Mouse (Mus musculus) embryonic facial prominence, embryonic 15.5 days (tissue): ENCODE measurements at regions not wholly inside any gene's neighbourhood (a gene's known extent, or its start where the extent isn't known, plus 50 kb on each side); places are given as distances from the start of the nearest gene placed in this dataset.

ENCODE experiments used
- ATAC-seq: fragments of 200-750 bp; cut with Nextera tagmentation; 2 replicates; pipeline ENCODE4 v1.8.0; 2017; ENCODE audit warnings: low read depth, moderate TSS enrichment; ENCODE audit not compliant: insufficient number of reproducible peaks, low FRiP score, low TSS enrichment
- H3K27ac ChIP-seq: fragments of 300-500 bp; sonication (generic); replicated peaks from 2 replicates; pipeline ENCODE4 v1.5.1; 2015; ENCODE audit warnings: mild to moderate bottlenecking, inconsistent platforms
- H3K27me3 ChIP-seq: fragments of 300-500 bp; sonication (generic); 2 replicates; pipeline ENCODE4 v1.6.1; 2015; ENCODE audit warnings: inconsistent platforms
- H3K36me3 ChIP-seq: fragments of 300-500 bp; sonication (generic); 2 replicates; pipeline ENCODE4 v1.6.1; 2015; ENCODE audit warnings: mild to moderate bottlenecking, inconsistent platforms
- H3K4me1 ChIP-seq: fragments of 300-500 bp; sonication (generic); 2 replicates; pipeline ENCODE4 v1.6.1; 2015; ENCODE audit warnings: inconsistent platforms
- H3K4me2 ChIP-seq: fragments of 300-500 bp; sonication (generic); replicated peaks from 2 replicates; pipeline ENCODE4 v1.6.1; 2015; ENCODE audit warnings: mild to moderate bottlenecking, inconsistent platforms
- H3K4me3 ChIP-seq: fragments of 300-500 bp; sonication (generic); replicated peaks from 2 replicates; pipeline ENCODE4 v1.5.1; 2015; ENCODE audit warnings: mild to moderate bottlenecking, inconsistent platforms
- H3K9ac ChIP-seq: fragments of 300-500 bp; sonication (generic); 2 replicates; pipeline ENCODE4 v1.6.1; 2015; ENCODE audit warnings: inconsistent platforms
- H3K9me3 ChIP-seq: fragments of 300-500 bp; sonication (generic); replicated peaks from 2 replicates; pipeline ENCODE4 v1.6.1; 2016; ENCODE audit warnings: inconsistent platforms
- WGBS: fragments of 180-500 bp; shearing (Covaris S2); methylation state at CpG from one replicate; pipeline ENCODE4 v1.1.7; 2015; 5-methylcytosine and 5-hydroxymethylcytosine counted together

DNA sequence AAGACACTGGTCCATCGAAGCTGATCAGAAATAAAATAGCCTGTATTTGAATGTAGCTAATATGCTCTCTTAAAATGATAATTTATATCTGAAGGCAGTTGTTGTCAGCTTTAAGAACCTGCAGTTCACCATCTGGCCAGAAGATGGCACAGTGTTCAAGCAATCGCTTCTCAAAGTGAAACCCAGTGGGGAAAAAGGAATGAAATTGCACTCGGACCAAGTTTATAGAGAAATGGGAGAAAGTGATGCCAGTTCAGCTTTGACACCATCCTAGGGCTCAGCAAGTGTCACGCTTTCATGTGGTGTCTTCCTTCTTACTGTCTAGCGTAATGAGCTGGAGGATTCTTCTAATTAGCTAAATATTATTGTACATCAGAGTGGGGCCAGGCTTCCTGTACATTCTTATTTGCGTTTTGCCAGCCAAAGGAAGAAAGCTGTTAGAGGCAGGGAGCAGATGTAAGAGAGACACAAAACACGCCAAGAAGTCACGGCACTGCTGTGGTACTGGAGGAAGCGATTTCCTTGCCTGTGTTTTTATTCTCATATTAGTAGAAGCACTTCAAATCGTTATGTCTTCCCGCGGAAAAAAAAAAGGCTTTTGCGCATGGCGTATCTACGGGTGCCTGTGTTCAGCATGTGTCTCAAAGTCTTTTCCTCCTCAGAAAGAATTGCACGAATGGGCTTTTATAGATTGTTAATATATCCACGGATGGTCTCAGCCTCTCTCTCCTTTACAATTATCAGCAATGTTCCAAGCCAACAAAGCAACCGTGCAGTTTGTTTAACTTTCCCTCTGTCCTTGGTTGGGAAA is 237.1 kb downstream of the Gm765 start:
- H3K4me2 ChIP-seq: peak overlapping the region; percentile 55
- H3K4me1 ChIP-seq: peaks cover 11% of the 10 kb centered on the region
- 0 out of 2 replicates have a peak, but pooled peaks cover 7% of the 10 kb centered on the region for H3K27me3 ChIP-seq
- H3K27ac ChIP-seq: no peak overlapping the region
- H3K36me3 ChIP-seq: no peaks in the 10 kb centered on the region
- H3K9me3 ChIP-seq: no peaks in the 10 kb centered on the region
- H3K4me3 ChIP-seq: peak overlapping the region; percentile 39
- 40% methylated on average over 18 of the region's 18 CpGs for WGBS
- ATAC-seq: no peak
- no peak overlapping the region for H3K9ac ChIP-seq

DNA sequence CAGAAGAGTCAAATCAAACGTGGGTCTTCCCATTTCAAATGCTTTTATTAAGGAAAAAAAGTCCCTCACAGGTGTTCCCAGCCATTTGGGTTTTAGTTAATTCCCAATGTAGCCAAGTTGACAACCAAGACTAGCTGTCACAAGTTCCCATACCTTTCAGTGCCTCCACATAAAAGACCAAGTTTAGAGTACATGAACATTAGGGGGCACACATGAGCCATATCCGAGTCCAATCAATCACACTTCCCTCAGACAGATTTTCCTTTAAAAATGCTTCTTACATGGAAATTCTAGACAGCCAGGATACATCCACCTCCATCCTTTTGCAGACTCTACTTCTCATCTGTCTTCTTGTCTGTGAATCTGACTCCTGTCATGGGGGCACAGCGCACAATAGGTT is 238.1 kb downstream of the Gm765 start:
- H3K9me3 ChIP-seq: no peaks in the 10 kb centered on the region
- 0 out of 2 replicates have a peak, but pooled peaks cover 7% of the 10 kb centered on the region for H3K27me3 ChIP-seq
- H3K36me3 ChIP-seq: no peaks in the 10 kb centered on the region
- H3K4me2 ChIP-seq: no peak overlapping the region
- WGBS: 46% methylated on average over 3 of the region's 3 CpGs
- ATAC-seq: no peak
- no peak overlapping the region for H3K4me3 ChIP-seq
- no peak overlapping the region for H3K9ac ChIP-seq
- no peak overlapping the region for H3K27ac ChIP-seq
- H3K4me1 ChIP-seq: peaks cover 11% of the 10 kb centered on the region

DNA sequence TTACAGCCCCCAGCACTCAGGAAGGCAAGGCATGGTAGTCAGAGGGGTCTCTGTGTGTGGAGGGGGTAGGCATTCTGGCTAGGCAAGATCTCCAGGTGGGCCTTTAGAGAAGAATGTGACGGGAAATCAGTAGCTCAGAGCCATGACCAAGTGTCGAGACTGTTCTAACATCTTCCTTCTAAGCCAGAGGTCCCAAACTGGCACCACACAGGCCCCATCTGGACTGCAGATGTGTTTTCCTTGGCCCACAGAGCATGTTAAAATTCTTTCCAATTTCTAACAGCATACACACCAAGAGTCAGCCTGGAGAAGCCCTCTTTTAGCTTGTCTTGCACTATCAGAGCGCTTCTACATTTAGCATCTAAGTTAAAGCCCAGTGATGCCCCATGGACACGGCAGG is 241.5 kb downstream of the Gm765 start:
- Histone ChIP-seq H3K4me1 (peaks cover 11% of the 10 kb centered on the region), H3K9ac (no peak overlapping the region), H3K27ac (no peak overlapping the region)

DNA sequence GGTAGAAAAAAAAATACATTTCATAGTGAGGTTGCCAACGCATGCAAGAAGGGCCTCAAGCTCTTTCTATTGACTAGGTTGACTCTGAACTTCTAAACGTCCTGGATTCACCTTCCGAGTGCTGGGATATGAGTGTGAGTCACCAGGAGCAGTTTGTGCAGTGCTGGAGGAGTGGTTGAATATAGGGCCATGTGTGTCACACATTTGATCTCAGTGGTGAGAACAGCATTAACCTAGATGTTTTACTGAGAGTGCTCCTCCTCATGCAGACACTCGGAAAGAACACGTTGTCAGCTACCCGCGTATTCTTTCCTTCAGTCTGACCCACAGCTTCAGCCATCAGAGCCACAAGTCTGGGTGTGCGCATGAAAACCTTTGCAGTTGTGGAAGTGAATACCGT is 243.4 kb downstream of the Gm765 start:
- H3K36me3 ChIP-seq: no peaks in the 10 kb centered on the region
- H3K9ac ChIP-seq: no peak overlapping the region
- H3K4me3 ChIP-seq: no peak overlapping the region
- H3K4me2 ChIP-seq: no peak overlapping the region
- 87% methylated on average over 9 of the region's 9 CpGs for WGBS
- no peaks in the 10 kb centered on the region for H3K9me3 ChIP-seq
- H3K27me3 ChIP-seq: 0 out of 2 replicates have a peak, but pooled peaks cover 4% of the 10 kb centered on the region
- peaks cover 11% of the 10 kb centered on the region for H3K4me1 ChIP-seq
- no peak for ATAC-seq
- no peak overlapping the region for H3K27ac ChIP-seq

More for the DNA sequence above, 241.5 kb downstream of the Gm765 start:
- 0 out of 2 replicates have a peak, but pooled peaks cover 7% of the 10 kb centered on the region for H3K27me3 ChIP-seq
- WGBS: 39% methylated on average over 4 of the region's 4 CpGs
- H3K4me3 ChIP-seq: no peak overlapping the region
- no peaks in the 10 kb centered on the region for H3K9me3 ChIP-seq
- 0 out of 2 replicates have a peak overlapping the region, but pooled peaks have one; percentile 10 for H3K4me2 ChIP-seq
- ATAC-seq: peak; percentile 51; the same call in 1 of the 2 replicates
- no peaks in the 10 kb centered on the region for H3K36me3 ChIP-seq

DNA sequence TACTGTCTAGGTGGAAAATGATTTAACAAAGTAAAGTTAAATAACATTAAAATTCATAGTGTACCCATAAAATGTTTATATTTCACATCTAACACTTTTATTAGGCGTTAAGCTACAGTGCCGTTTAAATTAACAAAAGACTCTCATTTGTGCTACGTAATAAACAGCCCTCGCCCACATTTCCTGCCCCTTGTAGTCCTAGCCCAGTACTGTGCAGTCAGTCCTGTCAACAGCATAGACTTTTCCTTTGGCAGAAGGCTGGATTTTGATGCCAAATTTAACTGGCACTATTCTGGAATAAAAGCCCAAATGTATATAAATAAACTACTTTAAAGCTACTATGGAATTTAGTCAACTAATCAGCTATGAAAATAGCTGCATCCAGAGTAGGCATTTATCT is 247.3 kb downstream of the Gm765 start:
- Histone ChIP-seq H3K27me3 (no peaks in the 10 kb centered on the region), H3K4me2 (no peak overlapping the region), H3K9me3 (no peaks in the 10 kb centered on the region), H3K27ac (no peak overlapping the region), H3K36me3 (no peaks in the 10 kb centered on the region), H3K4me3 (no peak overlapping the region), H3K9ac (no peak overlapping the region), H3K4me1 (no peaks in the 10 kb centered on the region)
- 68% methylated on average over 4 of the region's 4 CpGs for WGBS
- ATAC-seq: no peak

DNA sequence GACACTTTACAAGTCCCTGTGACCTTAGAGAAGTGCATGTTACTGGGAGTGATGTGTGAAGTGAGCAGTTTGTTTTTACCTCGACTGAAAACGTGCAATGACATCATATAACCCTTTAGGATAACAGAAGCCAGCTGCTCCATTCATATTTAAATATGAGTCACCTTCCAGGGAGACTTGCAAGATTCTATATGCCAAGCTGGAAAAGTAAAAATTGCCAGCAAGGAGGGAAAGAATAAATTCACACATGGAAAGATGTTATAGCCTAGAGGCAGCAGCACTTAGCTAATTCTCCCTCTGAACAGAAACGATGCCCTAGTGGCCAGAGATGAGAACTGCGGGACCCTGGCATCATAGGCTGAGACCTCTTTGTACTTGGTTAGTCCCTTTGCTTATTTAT is 253.4 kb downstream of the Gm765 start:
- Histone ChIP-seq H3K27me3 (no peaks in the 10 kb centered on the region), H3K9me3 (no peaks in the 10 kb centered on the region), H3K4me3 (no peak overlapping the region), H3K27ac (no peak overlapping the region), H3K4me2 (no peak overlapping the region), H3K4me1 (no peaks in the 10 kb centered on the region), H3K9ac (no peak overlapping the region), H3K36me3 (no peaks in the 10 kb centered on the region)
- ATAC-seq: no peak
- WGBS: 42% methylated on average over 4 of the region's 4 CpGs

DNA sequence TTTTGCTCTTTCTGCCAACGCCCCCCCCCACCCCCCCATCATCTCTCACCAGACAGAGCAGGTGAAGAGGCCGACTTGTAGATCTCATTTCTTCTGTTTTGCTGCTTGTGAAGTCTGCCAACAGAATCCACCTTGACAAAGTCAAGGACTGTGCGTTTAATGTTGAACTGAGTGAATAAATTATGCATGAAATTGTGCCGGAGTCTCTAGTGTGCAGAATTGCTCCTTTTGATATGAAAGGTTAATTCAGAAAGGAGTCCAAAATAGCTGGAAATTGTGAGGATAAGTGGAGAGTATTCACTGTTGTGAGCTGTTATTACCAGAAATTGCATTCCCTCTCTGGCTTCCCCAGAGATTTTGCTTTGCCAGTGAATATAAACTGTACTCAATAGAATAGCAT is 262.5 kb downstream of the Gm765 start:
- no peaks in the 10 kb centered on the region for H3K27me3 ChIP-seq
- ATAC-seq: no peak
- no peaks in the 10 kb centered on the region for H3K36me3 ChIP-seq
- no peak overlapping the region for H3K27ac ChIP-seq
- H3K4me1 ChIP-seq: no peaks in the 10 kb centered on the region
- H3K9ac ChIP-seq: no peak overlapping the region
- 44% methylated on average over 4 of the region's 4 CpGs for WGBS
- no peak overlapping the region for H3K4me3 ChIP-seq
- no peaks in the 10 kb centered on the region for H3K9me3 ChIP-seq
- no peak overlapping the region for H3K4me2 ChIP-seq
